Mouse (Mus musculus) G1E (cell line): Measurements from ENCODE around the gene Med23.

Experiments
- CTCF ChIP-seq: IDR thresholded peaks from 2 replicates; pipeline ENCODE4 v1.5.1; 2012; ENCODE audit warnings: low read depth, low read length, inconsistent platforms, mixed read lengths
- GATA1 ChIP-seq: IDR thresholded peaks from 2 replicates; pipeline ENCODE4 v1.6.1; 2012; ENCODE audit warnings: borderline replicate concordance, low read length, inconsistent platforms, mixed read lengths
- TAL1 ChIP-seq: conservative IDR thresholded peaks from 2 replicates; pipeline ENCODE4 v1.6.1; 2012; ENCODE audit warnings: low read depth, low read length, inconsistent platforms, mixed read lengths

DNA sequence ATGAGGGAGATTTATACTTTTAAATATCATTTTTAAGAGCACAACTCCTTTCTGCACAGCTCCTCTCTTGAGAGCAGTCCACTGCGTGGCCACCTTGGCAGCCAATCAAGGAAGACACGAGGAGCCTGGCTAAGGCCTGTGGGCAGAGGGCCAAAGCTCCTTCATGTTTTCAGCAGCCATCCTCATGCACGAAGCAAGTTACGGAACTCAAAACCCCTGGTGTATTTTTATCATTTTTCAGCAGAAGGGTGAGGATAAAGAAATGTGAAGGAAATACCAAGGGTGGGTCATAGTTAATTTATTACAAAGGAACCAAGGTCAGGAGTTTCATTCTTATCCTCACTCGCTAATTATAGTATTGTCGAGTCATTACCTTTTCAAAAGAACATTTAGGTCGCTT is 82.8 kb downstream of the Med23 start:
- TF ChIP-seq CTCF (no peak), TAL1 (no peak), GATA1 (no peak)
